Mouse (Mus musculus): Measurements from ENCODE around the gene Slc26a1.

Gene Slc26a1

GRCm38 (mm10) chr5:108691152-108691551 is 15.8 kb upstream of the Slc26a1 start:
- in situ Hi-C loops (cut with MboI, MseI): no loop called here

DNA sequence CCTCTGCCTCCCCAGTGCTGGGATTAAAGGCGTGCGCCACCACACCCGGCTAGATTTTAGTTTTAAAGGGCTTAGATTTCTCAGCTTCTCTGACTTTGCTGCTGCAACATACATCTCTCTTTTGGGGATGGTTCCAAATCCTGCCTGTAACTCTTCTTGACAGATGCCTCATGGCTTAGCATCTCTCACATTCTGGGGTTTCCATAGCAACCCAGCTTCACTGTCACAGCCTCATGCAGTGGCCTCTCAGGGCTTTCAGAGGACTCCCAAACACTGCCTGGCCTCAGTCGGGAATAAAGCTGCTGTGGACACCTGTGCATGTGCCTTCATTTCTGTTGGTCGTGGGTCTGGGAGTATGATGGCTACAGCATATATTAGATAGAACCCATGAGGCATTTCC is 13.7 kb upstream of the Slc26a1 start:
- in situ Hi-C loops (cut with MboI, MseI): no loop called here

GRCm38 (mm10) chr5:108680871-108681270 is 5.5 kb upstream of the Slc26a1 start:
- in situ Hi-C loops (cut with MboI, MseI): no loop called here

- in situ Hi-C loops (cut with MboI, MseI): loop anchor here (10.0 kb wide), 1 partner anchor 215 kb away; the partner anchor contains the start of gene Pcgf3
Observed at GRCm38 (mm10) chr5:108679909-108680308, 4.5 kb upstream of the Slc26a1 start.

- in situ Hi-C loops (cut with MboI, MseI): loop anchor here (10.0 kb wide), 1 partner anchor 214 kb away; the partner anchor contains the start of gene Pcgf3
Observed at GRCm38 (mm10) chr5:108678296-108678854, 3.0 kb upstream of the Slc26a1 start.

DNA sequence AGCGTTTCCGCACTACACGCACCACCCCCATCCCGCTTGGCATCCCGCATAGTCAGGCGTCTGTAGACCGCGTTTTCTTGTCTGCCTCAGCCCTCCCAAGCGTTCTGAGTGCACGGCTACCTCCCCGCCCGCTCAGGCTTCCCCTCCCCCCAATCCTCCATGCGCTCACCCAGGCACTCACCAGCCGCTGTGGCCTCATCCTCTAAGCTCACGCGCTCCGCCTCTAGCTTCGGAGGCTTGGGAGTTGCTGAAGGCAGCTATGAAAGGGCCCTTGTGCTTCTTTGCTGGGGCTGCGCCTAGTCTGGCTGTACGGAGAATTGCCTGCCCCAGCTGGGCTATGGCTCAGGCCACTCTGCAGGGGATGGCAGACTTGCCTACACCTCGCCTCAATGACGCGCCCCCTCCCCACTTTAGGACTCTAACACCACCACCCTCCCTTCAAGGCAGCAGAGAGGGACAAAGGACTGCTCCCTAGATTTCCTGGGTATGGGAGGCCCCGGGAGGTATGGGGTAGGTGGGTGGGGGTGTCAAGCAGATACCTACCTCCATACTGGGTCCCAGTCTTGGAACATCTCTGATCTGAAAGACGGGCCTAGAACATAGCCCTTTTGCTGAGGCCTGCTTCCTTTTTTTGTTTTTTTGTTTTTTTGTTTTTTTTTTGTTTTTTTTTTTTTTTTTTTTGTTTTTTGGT is 2.4 kb upstream of the Slc26a1 start:
- in situ Hi-C loops (cut with MboI, MseI): loop anchor here (10.0 kb wide), 1 partner anchor 213 kb away; the partner anchor contains the start of gene Pcgf3

GRCm38 (mm10) chr5:108676772-108677498 is 1.6 kb upstream of the Slc26a1 start:
- in situ Hi-C loops (cut with MboI, MseI): loop anchor here (10.0 kb wide), 1 partner anchor 212 kb away; the partner anchor contains the start of gene Pcgf3

GRCm38 (mm10) chr5:108674624-108675023 is 745 bp downstream of the Slc26a1 start:
- in situ Hi-C loops (cut with MboI, MseI): loop anchor here (10.0 to 25.0 kb wide), 2 partner anchors 210 to 1412 kb away; partner anchors contain the start of gene Pcgf3

- in situ Hi-C loops (cut with MboI, MseI): loop anchor here (10.0 to 25.0 kb wide), 2 partner anchors 207 to 1409 kb away; partner anchors contain the start of gene Pcgf3
Observed at GRCm38 (mm10) chr5:108671757-108672156, 3.6 kb downstream of the Slc26a1 start.

- in situ Hi-C loops (cut with MboI, MseI): loop anchor here (10.0 to 25.0 kb wide), 2 partner anchors 206 to 1408 kb away; partner anchors contain the start of gene Pcgf3
Observed at GRCm38 (mm10) chr5:108670785-108671184, 4.6 kb downstream of the Slc26a1 start.

DNA sequence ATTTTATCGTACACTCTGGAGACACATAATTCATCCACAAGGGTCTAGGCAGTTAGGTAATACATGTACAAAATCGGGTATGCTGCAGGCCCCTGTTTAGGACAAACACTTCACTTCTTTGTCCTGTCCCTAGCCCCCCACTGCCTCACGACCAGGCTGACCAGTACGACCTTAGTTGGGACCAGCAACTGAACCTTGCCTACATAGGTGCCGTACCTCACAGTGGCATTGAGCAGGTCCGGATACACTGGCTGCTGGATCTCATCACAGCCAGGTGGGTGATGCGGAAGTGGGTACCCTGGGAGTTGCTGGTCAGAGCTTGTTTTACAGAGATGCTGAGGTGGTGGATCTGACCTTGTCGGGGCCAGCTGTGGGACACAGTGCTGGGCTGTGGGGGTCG is 5.4 kb downstream of the Slc26a1 start:
- in situ Hi-C loops (cut with MboI, MseI): loop anchor here (10.0 to 25.0 kb wide), 2 partner anchors 205 to 1408 kb away; partner anchors contain the start of gene Pcgf3

GRCm38 (mm10) chr5:108668977-108669936 is 6.1 kb downstream of the Slc26a1 start, which contains the start of gene Dgkq:
Gene Dgkq (minus strand): TSS chr5:108669672.
- in situ Hi-C loops (cut with MboI, MseI): loop anchor here (25.0 kb wide), 1 partner anchor 1407 kb away; no protein-coding TSS in a partner anchor

DNA sequence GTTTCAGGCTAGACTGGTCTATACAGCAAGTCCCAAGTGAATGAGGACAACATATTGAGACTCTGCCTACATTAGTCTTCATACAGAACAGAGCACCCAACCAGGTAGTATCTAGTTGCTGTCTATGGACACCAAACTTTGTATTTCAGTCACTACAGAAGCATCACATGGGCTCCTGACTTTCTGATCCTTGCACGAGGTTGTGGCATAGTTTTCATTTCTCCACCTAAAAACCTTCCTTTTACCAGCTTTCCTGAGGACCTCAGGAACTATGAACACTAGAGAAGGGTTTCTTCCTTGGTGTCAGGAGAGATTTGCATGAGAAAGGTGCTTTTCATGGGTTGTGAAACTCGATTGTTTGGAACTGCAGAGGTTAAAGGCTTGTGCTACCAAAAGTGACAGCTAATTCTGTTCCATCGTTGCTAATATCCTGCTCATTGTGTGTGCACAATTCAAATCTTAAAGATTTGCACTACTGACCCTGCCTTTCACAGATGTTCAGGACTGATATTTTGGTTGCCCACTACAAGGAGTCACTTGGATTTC is 6.9 kb downstream of the Slc26a1 start:
- in situ Hi-C loops (cut with MboI, MseI): loop anchor here (25.0 kb wide), 1 partner anchor 1406 kb away; no protein-coding TSS in a partner anchor

DNA sequence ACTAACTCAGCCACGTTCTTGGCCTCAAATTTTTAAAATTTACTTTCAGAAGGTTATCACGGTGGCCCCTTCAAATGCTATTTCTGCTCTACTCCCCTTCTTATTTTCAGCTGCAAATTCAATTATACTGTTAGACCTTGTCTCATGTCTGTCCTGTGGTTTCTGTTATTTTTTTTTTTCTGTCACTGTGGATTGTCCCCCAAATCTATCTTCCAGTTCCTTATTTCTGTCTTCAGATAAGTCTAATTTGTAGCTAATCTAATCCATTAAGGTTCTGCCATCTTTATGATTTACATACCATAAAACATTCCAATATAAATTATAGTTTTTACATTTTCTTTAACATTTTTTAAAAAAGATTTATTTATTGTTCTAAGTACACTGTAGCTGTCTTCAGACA is 8.0 kb downstream of the Slc26a1 start:
- in situ Hi-C loops (cut with MboI, MseI): loop anchor here (25.0 kb wide), 1 partner anchor 1405 kb away; no protein-coding TSS in a partner anchor

GRCm38 (mm10) chr5:108665066-108665465 is 10.3 kb downstream of the Slc26a1 start:
- in situ Hi-C loops (cut with MboI, MseI): loop anchor here (25.0 kb wide), 1 partner anchor 1403 kb away; no protein-coding TSS in a partner anchor

- in situ Hi-C loops (cut with MboI, MseI): loop anchor here (25.0 kb wide), 1 partner anchor 1400 kb away; no protein-coding TSS in a partner anchor
Observed at GRCm38 (mm10) chr5:108662772-108663171, 12.6 kb downstream of the Slc26a1 start.

DNA sequence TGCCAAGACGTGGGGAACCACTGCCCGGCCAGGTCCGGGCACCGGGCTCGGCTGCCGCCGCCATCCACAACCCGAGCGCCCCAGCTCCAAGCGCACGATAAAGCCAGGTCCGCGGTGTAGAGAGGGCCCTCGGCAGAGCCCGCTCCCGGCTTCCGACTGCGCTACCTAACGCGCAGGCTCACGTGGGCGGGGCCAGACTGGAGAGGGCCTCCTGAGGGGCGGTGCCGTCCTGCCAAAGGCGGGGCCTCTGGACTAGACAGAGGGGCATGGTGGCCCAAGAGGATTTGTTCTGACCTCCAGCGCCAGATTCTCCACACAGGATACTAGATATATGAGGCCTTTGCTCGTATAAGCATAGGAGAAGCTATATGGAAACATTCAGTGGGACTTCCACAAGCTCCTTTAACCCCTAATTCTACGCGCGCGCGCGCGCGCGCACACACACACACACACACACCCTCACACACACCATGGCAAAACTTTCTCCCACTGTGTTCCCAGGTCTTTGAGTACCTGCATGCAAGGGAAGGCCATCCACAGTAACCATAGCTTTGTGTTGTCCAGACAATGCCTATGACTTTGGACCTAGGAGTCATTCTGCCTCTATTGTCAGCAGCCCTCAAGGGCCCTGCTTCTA is 14.6 kb downstream of the Slc26a1 start:
- in situ Hi-C loops (cut with MboI, MseI): loop anchor here (25.0 kb wide), 1 partner anchor 1398 kb away; no protein-coding TSS in a partner anchor

- in situ Hi-C loops (cut with MboI, MseI): loop anchor here (25.0 kb wide), 1 partner anchor 1398 kb away; no protein-coding TSS in a partner anchor
Observed at GRCm38 (mm10) chr5:108659698-108660631, 15.4 kb downstream of the Slc26a1 start, which contains the start of gene Idua. Gene Idua (plus strand): TSS chr5:108660331.
